Mouse (Mus musculus): ENCODE results near the gene Fmo3. TPM values are rescaled to one million over a fixed set of nuclear protein-coding genes. Genes with fewer than 3 reads are reported as not detected.

Gene Fmo3
- total RNA-seq (2021): not detected
- long read RNA-seq, experiment 1: 0 reads
- long read RNA-seq, experiment 2: 0 reads

GRCm38 (mm10) chr1:162984428-162984827 is at the start of gene Fmo3:
Fmo3 (minus strand) TSS chr1:162984528.
- no peak for DNase-seq (ENCODE audit: low spot score)

DNA sequence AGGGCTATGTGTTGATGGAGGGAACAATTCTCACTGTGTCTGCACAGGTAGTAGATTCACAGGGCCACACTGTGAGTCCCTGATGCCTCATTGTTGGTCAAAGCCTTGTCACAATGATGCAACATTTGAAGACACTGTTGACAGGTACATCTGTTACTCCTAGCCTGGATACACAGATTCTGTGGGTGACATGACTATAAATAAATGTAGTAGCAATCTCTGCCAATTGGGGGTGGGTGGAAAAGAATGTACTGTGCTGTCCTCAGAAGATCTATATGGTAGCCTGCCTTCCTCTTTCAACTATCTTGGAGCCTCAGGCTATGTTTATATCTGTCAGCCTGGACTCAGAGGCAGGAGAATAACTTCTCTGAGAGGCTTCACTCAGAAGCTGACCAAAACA is 38.7 kb upstream of the Fmo3 start:
- DNase-seq (ENCODE audit: low spot score): no peak

GRCm38 (mm10) chr1:163009220-163009619 is 24.9 kb upstream of the Fmo3 start:
- DNase-seq (ENCODE audit: low spot score): no peak

- DNase-seq (ENCODE audit: low spot score): no peak
Observed at GRCm38 (mm10) chr1:163003496-163003895, 19.2 kb upstream of the Fmo3 start.

DNA sequence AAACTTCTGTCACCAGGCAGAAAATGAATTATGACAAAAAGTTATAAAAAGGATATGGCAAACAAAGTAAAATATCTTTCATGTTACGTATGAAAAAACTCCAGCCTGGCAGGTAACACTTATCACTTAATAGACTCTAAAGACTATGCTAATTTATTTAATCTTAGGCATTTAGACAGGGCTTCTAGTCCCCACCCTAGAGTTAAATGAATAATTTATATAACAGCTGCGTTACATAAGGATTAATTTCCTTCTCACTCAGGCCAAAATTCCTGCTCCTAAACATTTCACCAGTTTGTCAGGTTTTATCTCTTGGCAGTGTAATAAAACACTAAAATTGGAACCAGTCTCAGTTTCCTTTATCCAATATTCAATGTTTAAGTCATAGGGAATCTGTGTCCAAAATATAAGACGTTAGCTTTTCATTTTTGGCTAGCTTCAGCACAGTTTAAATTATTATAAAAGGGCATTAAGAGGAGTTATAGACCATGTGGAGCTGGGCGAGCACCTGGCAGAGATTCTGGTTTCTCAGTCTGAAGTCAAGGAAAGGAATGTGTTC is 17.0 kb upstream of the Fmo3 start:
- DNase-seq (ENCODE audit: low spot score): no peak

DNA sequence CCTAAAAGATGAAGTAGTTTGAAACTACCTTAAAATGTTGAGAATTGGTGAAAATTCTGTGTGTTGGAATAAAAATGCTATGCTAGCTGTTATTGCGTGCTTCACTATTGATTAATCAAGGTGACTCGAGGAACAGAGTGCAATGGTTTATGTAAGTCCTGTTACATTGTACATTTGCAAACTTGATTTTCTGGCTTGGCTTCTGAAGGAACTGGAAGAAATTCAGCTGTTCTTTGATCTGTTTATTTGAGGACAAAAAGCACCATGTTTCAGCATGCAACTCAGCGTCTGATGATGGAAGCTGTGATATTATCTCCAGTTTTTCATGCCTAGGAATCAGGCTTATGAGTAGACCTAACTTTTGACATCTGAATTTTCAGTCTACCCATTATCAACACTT is 3.2 kb upstream of the Fmo3 start:
- DNase-seq (ENCODE audit: low spot score): no peak

DNA sequence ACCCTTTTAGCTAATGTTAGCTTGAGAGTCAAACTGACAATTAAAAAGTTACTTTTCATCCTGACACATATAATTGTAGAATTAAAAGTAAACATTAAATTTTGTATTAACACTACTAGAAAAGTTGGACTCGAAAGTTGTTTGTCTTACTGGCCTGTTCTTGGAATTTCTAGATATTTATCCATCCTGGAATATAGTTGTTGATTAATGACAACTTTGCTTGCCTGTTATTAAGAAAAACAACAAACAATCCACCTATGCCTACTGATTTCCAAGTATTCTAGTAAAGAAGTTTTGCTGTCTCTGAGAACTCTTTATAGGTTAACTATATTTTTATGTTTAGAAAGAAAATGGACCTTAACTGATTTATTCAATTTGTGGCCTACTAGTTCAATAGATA is 2.4 kb upstream of the Fmo3 start:
- no peak for DNase-seq (ENCODE audit: low spot score)

DNA sequence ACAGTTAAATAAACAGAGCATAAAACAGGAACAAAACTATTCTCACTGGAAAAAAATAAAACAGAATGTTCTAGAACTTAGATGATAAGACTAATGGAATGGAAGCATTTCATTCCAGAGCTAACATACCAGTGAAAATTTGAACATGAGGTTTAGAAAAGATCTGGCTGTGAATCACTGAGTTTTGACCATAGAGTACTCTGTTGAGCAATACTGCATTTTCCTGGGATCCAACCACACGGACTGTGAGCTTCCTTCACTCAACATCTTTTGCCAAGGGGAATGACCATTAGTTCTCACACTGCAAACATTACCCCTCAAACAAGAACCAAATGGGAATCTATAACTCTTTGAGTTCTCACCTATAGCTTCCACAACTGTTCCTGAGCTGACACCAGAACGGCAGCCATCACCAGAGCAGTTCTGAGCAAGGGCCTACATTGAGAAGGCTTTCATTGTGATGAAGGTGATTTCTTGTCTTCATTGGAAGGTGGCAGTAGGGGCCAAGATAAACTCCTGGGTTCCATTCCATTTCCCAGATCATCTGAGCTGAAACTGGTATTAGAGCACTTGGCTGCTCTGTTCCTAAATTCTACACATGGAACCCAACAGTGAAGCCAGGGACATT is 1.9 kb upstream of the Fmo3 start:
- DNase-seq (ENCODE audit: low spot score): no peak

DNA sequence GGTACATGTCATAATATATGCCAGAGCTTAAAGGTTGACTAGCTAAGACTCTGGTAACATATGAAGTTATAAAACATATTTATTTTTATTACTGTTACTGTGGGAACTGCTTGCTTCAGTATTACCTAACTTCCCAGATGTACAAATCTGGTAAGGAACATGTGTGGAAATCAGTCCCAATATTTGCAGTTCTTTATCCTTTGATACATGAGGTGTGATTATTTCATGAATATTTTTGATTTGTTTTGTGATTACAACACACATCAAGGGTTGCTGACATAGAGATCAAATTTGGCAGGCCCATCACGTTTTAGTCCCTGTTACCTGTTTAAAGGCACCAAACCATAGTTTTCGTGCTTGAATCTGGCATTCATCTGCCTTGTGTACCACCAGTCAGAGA is 20.8 kb downstream of the Fmo3 start:
- DNase-seq (ENCODE audit: low spot score): no peak

DNA sequence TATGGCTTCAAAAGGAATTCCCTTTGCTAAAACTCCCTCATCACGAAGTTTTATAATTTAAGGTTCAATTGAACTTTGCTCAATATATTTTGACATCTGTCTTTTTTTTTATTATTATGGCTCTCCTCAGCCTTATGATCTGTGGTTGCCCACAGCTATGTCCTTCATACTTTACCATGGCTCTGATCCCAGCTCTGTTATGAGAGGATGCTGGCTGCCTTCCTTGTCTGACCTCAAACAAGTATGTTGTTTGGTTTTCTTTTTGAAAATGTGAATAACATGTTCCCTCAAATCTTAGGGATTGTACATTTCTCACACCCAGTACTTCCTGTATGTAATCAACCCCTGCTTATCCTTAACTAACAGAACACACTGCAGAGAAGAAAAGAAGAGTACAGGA is 26.9 kb downstream of the Fmo3 start:
- no peak for DNase-seq (ENCODE audit: low spot score)

DNA sequence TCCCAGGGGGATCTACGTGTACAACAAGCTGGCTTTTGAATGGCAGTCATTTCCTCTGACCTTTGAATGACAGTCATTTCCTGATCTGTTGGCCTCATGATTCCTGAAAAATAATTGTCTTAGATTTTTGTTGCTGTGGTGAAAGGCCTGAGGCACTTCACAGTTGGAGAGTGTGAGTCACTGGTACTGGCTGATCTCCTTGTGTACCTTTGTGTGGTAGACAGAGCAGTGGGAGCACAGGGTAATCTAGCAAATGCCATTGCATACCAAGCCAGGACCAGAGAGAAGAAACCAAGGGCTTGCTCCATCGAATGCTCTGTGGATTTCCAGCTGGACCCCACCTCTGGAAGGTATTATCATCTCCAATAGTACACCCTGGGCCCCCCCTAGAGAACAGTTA is 31.2 kb downstream of the Fmo3 start:
- no peak for DNase-seq (ENCODE audit: low spot score)

DNA sequence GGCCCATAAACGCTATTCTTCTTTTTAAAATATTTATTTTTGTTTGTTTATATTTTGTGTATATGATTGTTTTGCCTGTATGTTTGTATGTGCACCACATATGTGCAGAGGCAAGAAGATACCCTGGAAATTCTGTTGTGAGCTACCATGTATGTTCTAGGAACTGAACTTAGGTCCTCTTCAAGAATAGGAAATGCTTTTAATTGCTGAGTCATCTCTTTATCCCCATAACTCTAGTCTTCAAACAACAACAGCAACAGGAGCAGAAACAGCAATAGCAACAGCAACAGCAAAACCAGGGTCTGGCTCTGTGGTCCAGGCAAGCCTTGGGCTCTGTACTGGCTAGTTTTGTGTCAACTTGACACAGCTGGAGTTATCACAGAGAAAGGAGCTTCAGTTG is 34.6 kb downstream of the Fmo3 start:
- no peak for DNase-seq (ENCODE audit: low spot score)

- DNase-seq (ENCODE audit: low spot score): no peak
Observed at GRCm38 (mm10) chr1:162947934-162948333, 36.4 kb downstream of the Fmo3 start.

GRCm38 (mm10) chr1:162946837-162947558 is 37.3 kb downstream of the Fmo3 start:
- DNase-seq (ENCODE audit: low spot score): no peak

DNA sequence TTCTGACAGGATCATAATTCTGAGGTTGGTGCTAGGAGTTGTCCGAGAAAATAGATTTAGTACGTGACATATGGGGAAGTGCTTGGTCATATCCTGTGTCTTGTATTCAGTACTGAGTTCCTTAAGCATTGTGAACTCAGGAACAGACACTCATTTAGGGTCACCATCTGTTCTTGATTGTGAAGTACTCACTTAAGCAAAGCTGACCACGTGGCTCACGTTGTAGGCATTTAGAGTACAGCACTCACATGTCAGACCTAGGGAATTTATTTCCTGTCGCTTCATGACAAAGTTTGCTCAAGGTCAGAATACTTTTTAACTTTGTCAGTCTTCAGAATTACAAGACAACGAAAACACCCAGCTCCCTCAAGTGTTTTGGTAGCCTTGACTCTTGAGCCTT is 40.6 kb downstream of the Fmo3 start:
- DNase-seq (ENCODE audit: low spot score): no peak

GRCm38 (mm10) chr1:162938696-162939351 is 45.5 kb downstream of the Fmo3 start:
- DNase-seq (ENCODE audit: low spot score): peak; percentile 22

GRCm38 (mm10) chr1:162937970-162938695 is 46.2 kb downstream of the Fmo3 start:
- DNase-seq (ENCODE audit: low spot score): peak; percentile 47

GRCm38 (mm10) chr1:162937415-162937814 is 46.9 kb downstream of the Fmo3 start, which contains the start of gene Fmo6:
Fmo6 (minus strand) TSS chr1:162937515.
- no peak for DNase-seq (ENCODE audit: low spot score)

DNA sequence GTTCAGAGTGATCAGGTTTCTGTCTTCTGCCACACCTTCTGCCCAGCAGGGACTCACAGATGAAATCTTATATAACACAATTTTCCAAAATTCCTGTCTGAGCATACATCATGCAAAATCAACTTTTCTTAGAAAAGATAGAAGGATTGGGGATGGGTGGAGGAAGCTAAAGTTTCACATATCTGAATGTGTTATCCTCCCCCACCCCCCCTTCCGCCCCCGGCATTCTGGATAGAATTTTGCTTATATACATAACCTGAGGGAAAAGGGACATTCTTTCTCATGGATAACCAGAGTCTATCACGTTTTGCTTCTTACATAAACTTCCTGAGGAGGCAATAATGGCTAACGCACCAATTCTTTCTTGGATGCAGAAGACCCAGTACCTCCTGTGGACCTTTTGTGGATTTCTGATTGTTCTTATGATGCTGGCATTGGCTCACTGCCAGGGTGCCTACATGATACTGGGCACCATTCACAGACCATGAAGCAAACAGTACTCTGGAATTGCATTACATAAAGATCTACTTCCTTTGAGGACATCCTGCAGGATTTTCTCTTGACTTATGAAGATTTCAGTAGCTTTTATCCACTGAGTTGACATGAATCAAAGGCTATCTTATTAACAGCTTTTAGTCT is 49.8 kb downstream of the Fmo3 start:
- DNase-seq (ENCODE audit: low spot score): no peak

DNA sequence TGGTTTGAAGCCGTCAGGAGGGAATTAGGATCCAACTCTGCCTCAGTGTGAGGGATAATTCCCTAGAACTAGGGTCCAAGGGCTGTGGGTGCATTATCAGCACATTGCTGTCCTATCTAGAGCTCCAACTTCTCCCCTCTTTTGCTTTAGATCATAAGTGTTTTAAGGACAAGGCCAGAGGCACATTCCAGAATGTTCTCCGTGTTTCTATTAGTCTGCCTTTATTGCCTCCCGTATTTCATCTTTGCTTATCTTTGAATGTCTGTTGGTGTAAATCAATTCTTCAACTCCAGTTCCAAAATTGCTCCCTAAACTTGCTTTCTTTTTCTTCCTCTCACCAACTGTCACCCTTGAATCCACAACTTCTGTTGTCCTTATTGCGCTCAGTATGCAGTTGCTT is 51.9 kb downstream of the Fmo3 start:
- DNase-seq (ENCODE audit: low spot score): no peak

GRCm38 (mm10) chr1:162931880-162932279 is 52.4 kb downstream of the Fmo3 start:
- no peak for DNase-seq (ENCODE audit: low spot score)

Data from gastrocnemius, adult 18-20 months (tissue).